Mouse (Mus musculus) bone marrow macrophage, adult 2 months (primary cell): ENCODE measurements around the gene Hs2st1.

Experiments used
- CTCF ChIP-seq: IDR thresholded peaks from 2 replicates; pipeline ENCODE4 v1.5.1; 2012; ENCODE audit warnings: low read depth, mild to moderate bottlenecking, low read length, moderate library complexity
- POLR2A ChIP-seq: IDR thresholded peaks from 2 replicates; pipeline ENCODE4 v1.6.1; 2012; ENCODE audit warnings: mild to moderate bottlenecking, low read depth, low read length, borderline replicate concordance

DNA sequence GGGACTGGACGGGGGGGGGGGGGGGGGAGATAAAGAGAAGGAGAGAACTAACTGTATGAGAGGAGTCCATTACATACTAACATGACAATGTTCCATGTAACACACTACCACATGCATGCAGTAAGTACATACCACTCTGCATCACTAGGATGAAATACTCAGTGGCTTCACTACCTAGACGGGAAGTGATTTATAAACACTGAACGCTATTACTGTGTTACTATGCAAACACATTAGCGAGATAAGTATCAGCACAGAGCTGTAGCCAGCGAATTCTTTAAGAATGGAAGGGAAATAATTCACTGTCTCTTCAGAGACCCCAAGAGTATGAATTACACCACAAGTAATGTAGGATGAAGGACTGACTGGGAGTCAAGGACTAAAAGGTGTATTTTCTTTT, 51.1 kb downstream of the Hs2st1 start:
- no peak for TF ChIP-seq CTCF
- no peak for TF ChIP-seq POLR2A
